Mouse (Mus musculus) CD4-positive, CD25-positive, alpha-beta regulatory T cell, adult 2 months (primary cell): ENCODE results near the gene Strap.

Experiments used
- DNase-seq: peaks from one replicate; pipeline ENCODE4 v3.0.0-alpha.2; 2012; ENCODE audit warnings: low read depth, low spot score

The Strap gene

GRCm38 (mm10) chr6:137722220-137722931 is 12.5 kb upstream of the Strap start:
- DNase-seq: no peak

GRCm38 (mm10) chr6:137723898-137724297 is 11.0 kb upstream of the Strap start:
- DNase-seq: peak; percentile 72

- DNase-seq: no peak
Measured at GRCm38 (mm10) chr6:137734460-137734845, 425 bp upstream of the Strap start.

- DNase-seq: peak; percentile 11
Measured at GRCm38 (mm10) chr6:137735671-137736238, 877 bp downstream of the Strap start.

- no peak for DNase-seq
Measured at GRCm38 (mm10) chr6:137740972-137741371, 6.1 kb downstream of the Strap start.

GRCm38 (mm10) chr6:137744700-137745099 is 9.8 kb downstream of the Strap start:
- no peak for DNase-seq

GRCm38 (mm10) chr6:137747174-137747928 is 12.5 kb downstream of the Strap start:
- peak; percentile 59 for DNase-seq

GRCm38 (mm10) chr6:137751551-137752274 is 16.8 kb downstream of the Strap start:
- no peak for DNase-seq

- DNase-seq: no peak
Measured at GRCm38 (mm10) chr6:137752275-137752655, 17.4 kb downstream of the Strap start.

- DNase-seq: peak; percentile 93
Measured at GRCm38 (mm10) chr6:137754056-137754856, 19.4 kb downstream of the Strap start, which contains the start of gene Dera. Dera (plus strand) TSS chr6:137754546.

- DNase-seq: no peak
Measured at GRCm38 (mm10) chr6:137754857-137755232, 20.0 kb downstream of the Strap start.

GRCm38 (mm10) chr6:137756310-137756709 is 21.4 kb downstream of the Strap start:
- peak; percentile 58 for DNase-seq

GRCm38 (mm10) chr6:137757891-137758290 is 23.0 kb downstream of the Strap start:
- no peak for DNase-seq

- DNase-seq: no peak
Measured at GRCm38 (mm10) chr6:137759681-137760080, 24.8 kb downstream of the Strap start.

GRCm38 (mm10) chr6:137760966-137761365 is 26.1 kb downstream of the Strap start:
- DNase-seq: no peak

GRCm38 (mm10) chr6:137764572-137765210 is 29.8 kb downstream of the Strap start:
- DNase-seq: no peak

GRCm38 (mm10) chr6:137766177-137766576 is 31.3 kb downstream of the Strap start:
- DNase-seq: no peak

- no peak for DNase-seq
Measured at GRCm38 (mm10) chr6:137771621-137772250, 36.9 kb downstream of the Strap start.

- no peak for DNase-seq
Measured at GRCm38 (mm10) chr6:137772918-137773636, 38.2 kb downstream of the Strap start.

- DNase-seq: no peak
Measured at GRCm38 (mm10) chr6:137773637-137774028, 38.8 kb downstream of the Strap start.
